Mouse (Mus musculus) fibroblast of lung, adult 2 months (primary cell): ENCODE measurements around the gene Zfp365.

ENCODE experiments used
- DNase-seq: peaks from one replicate; pipeline ENCODE4 v3.0.0-alpha.2; 2011; ENCODE audit warnings: low read depth

Gene Zfp365

GRCm38 (mm10) chr10:67912337-67912776 is at the start of gene Zfp365:
Gene Zfp365, minus strand, starts transcription at chr10:67912662.
- DNase-seq, result peak; percentile 79

GRCm38 (mm10) chr10:67959982-67960381 is 47.5 kb upstream of the Zfp365 start:
- no peak for DNase-seq

- DNase-seq, result no peak
These were observed 43.5 kb upstream of the Zfp365 start for GRCm38 (mm10) chr10:67955982-67956381.

GRCm38 (mm10) chr10:67951690-67952089 is 39.2 kb upstream of the Zfp365 start:
- DNase-seq, result no peak

- DNase-seq, result no peak
These were observed 37.7 kb upstream of the Zfp365 start for GRCm38 (mm10) chr10:67950059-67950748.

GRCm38 (mm10) chr10:67943513-67943912 is 31.1 kb upstream of the Zfp365 start:
- DNase-seq, result no peak

- no peak for DNase-seq
These were observed 27.1 kb upstream of the Zfp365 start for GRCm38 (mm10) chr10:67939546-67939945.

GRCm38 (mm10) chr10:67937775-67938174 is 25.3 kb upstream of the Zfp365 start:
- DNase-seq, result no peak

GRCm38 (mm10) chr10:67936944-67937343 is 24.5 kb upstream of the Zfp365 start:
- no peak for DNase-seq

- DNase-seq, result no peak
These were observed 20.3 kb upstream of the Zfp365 start for GRCm38 (mm10) chr10:67932780-67933179.

- no peak for DNase-seq
These were observed 18.9 kb upstream of the Zfp365 start for GRCm38 (mm10) chr10:67931328-67931727.

GRCm38 (mm10) chr10:67928584-67928983 is 16.1 kb upstream of the Zfp365 start:
- no peak for DNase-seq

- DNase-seq, result no peak
These were observed 15.4 kb upstream of the Zfp365 start for GRCm38 (mm10) chr10:67927718-67928455.

GRCm38 (mm10) chr10:67924030-67924429 is 11.6 kb upstream of the Zfp365 start:
- no peak for DNase-seq

GRCm38 (mm10) chr10:67921777-67922176 is 9.3 kb upstream of the Zfp365 start:
- DNase-seq, result no peak

GRCm38 (mm10) chr10:67919706-67920105 is 7.2 kb upstream of the Zfp365 start:
- DNase-seq, result no peak

- DNase-seq, result no peak
These were observed 5.9 kb upstream of the Zfp365 start for GRCm38 (mm10) chr10:67918194-67918899.

GRCm38 (mm10) chr10:67917356-67917755 is 4.9 kb upstream of the Zfp365 start:
- no peak for DNase-seq

- DNase-seq, result no peak
These were observed 770 bp downstream of the Zfp365 start for GRCm38 (mm10) chr10:67911447-67912336.

- DNase-seq, result no peak
These were observed 4.5 kb downstream of the Zfp365 start for GRCm38 (mm10) chr10:67907931-67908330.

GRCm38 (mm10) chr10:67906926-67907325 is 5.5 kb downstream of the Zfp365 start:
- DNase-seq, result no peak

- no peak for DNase-seq
These were observed 6.4 kb downstream of the Zfp365 start for GRCm38 (mm10) chr10:67906063-67906462.
